Mouse (Mus musculus) forebrain, postnatal 0 days (tissue): ENCODE results near the gene Cpvl. TPM values are rescaled to one million over a fixed set of nuclear protein-coding genes. Genes with fewer than 3 reads are reported as not detected.

Source experiments
- ATAC-seq: fragments of 200-750 bp; cut with Nextera tagmentation; 2 replicates; pipeline ENCODE4 v1.8.0; 2017; ENCODE audit warnings: mild to moderate bottlenecking, moderate library complexity
- DNase-seq: peaks from one replicate; pipeline ENCODE4 v3.0.0-alpha.2; 2015
- H3K27ac ChIP-seq: fragments of 300-500 bp; sonication (generic); 2 replicates; pipeline ENCODE4 v1.5.1; 2014; ENCODE audit warnings: low read depth, mild to moderate bottlenecking, antibody characterized with exemption, low read length, moderate library complexity, mixed read lengths
- H3K27me3 ChIP-seq: fragments of 300-500 bp; sonication (generic); 2 replicates; pipeline ENCODE4 v1.6.1; 2014; ENCODE audit warnings: mild to moderate bottlenecking, low read length, mixed read lengths; ENCODE audit not compliant: insufficient read depth
- H3K36me3 ChIP-seq: fragments of 300-500 bp; sonication (generic); 2 replicates; pipeline ENCODE4 v1.6.1; 2014; ENCODE audit warnings: mild to moderate bottlenecking, moderate library complexity; ENCODE audit not compliant: insufficient read depth
- H3K4me1 ChIP-seq: fragments of 300-500 bp; sonication (generic); 2 replicates; pipeline ENCODE4 v1.6.1; 2014; ENCODE audit warnings: antibody characterized with exemption; ENCODE audit not compliant: insufficient read depth
- H3K4me2 ChIP-seq: fragments of 300-500 bp; sonication (generic); 2 replicates; pipeline ENCODE4 v1.6.1; 2014; ENCODE audit warnings: low read depth, mild to moderate bottlenecking, moderate library complexity
- H3K4me3 ChIP-seq: fragments of 300-500 bp; sonication (generic); 2 replicates; pipeline ENCODE4 v1.5.1; 2014; ENCODE audit warnings: low read depth, low read length, mixed read lengths
- H3K9ac ChIP-seq: fragments of 300-500 bp; sonication (generic); 2 replicates; pipeline ENCODE4 v1.6.1; 2014; ENCODE audit warnings: mild to moderate bottlenecking
- H3K9me3 ChIP-seq: fragments of 300-500 bp; sonication (generic); 2 replicates; pipeline ENCODE4 v1.6.1; 2016; ENCODE audit warnings: low read length
- CTCF ChIP-seq: sonication (generic); IDR thresholded peaks from 2 replicates; pipeline ENCODE4 v1.5.1; 2016; ENCODE audit warnings: antibody characterized with exemption, control low read depth, low read depth
- WGBS: fragments of 180-500 bp; shearing (Covaris S2); extraction: QIAGEN DNeasy Blood & Tissue Kit; methylation state at CpG from one replicate; pipeline ENCODE4 v1.1.7; 2014; 5-methylcytosine and 5-hydroxymethylcytosine counted together
- polyA plus RNA-seq: library from polyadenylated mRNA; unstranded; fragments of >200 nt; fragmentation: Nextera tagmentation; extraction: Ambion mirVana; gene quantifications from 2 replicates; pipeline ENCODE4 v1.2.1, GENCODE M21; 2015
- total RNA-seq: library from RNA; depleted of rRNA; stranded (reverse); fragments of >200 nt; gene quantifications from 2 replicates; pipeline ENCODE4 v1.2.3, GENCODE M21; 2014

Gene Cpvl
- total and polyA plus RNA-seq, 2 experiments from 2014 or later: 0.13 TPM; not detected in 1

DNA sequence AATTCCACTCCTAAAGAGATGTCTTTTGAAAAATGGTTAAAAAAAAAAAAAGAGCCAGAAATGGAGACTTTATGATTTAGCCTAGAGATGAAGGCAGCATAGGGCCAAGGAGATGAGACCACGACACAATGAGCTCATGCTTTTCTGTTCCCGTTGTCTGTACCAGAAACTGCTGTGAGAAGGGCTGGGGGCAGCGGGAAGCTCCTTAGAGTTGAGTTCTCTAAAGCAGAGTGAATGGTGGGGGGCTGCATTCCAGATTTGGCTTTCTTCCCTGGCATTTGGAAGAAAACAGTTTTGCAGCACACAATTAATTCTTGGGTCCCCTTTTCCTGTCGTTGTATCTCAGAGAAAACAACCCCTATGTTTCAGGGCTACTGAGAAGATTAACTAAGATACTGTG lies 30.8 kb upstream of the Cpvl start:
- WGBS: 27% methylated on average over 4 of the region's 4 CpGs
- no peaks in the 10 kb centered on the region for H3K36me3 ChIP-seq
- ATAC-seq (no peak; the same call in 1 of the 2 replicates), DNase-seq (no peak)
- no peaks in the 10 kb centered on the region for H3K9me3 ChIP-seq
- H3K27ac ChIP-seq: peak overlapping the region; percentile 75; the same call in 1 of the 2 replicates
- no peaks in the 10 kb centered on the region for H3K4me1 ChIP-seq
- H3K27me3 ChIP-seq: no peaks in the 10 kb centered on the region
- H3K9ac ChIP-seq: no peak overlapping the region
- no peak overlapping the region for H3K4me3 ChIP-seq
- H3K4me2 ChIP-seq: no peak overlapping the region
- TF ChIP-seq CTCF: no peak

DNA sequence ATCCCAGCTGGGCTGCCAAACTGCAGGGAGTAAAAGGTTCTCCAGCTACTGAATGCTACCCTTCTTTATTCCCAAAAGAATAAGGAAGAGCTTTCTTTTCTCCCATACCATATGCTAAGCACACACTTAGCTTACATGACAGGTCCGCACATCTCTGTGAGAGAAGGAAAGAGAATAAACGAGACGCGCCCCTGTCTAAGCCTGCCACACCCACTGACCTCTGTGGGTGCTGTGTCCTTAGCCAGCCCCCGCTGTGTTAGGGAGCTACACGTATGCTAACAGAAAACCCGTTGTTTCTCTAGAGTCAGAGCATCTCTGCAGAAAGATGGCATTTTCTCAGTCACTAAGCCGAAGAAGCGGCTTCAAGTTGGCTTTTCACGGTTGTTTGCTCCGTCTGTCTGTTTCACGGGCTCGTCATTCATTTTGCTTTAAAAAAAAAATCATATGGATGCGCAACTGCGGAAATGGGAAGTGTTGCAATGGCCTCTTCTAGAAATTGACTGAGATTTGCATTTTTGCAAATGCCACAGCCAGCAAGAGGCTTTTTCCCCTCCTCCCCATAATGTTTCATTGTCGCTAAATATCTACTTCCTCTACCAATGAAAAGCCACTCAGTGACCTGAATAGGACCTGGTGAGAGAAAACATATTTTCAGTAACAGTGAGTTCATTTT lies 30.1 kb upstream of the Cpvl start:
- Histone ChIP-seq H3K27me3 (no peaks in the 10 kb centered on the region), H3K9me3 (no peaks in the 10 kb centered on the region), H3K4me1 (no peaks in the 10 kb centered on the region), H3K4me3 (peak overlapping the region; percentile 2; the same call in 1 of the 2 replicates), H3K9ac (peak overlapping the region; percentile 23; the same call in 1 of the 2 replicates), H3K4me2 (peak overlapping the region; percentile 36), H3K27ac (peak overlapping the region; percentile 75), H3K36me3 (no peaks in the 10 kb centered on the region)
- ATAC-seq (peak; percentile 79), DNase-seq (peak; percentile 71)
- TF ChIP-seq CTCF: no peak
- 46% methylated on average over 16 of the region's 16 CpGs for WGBS

DNA sequence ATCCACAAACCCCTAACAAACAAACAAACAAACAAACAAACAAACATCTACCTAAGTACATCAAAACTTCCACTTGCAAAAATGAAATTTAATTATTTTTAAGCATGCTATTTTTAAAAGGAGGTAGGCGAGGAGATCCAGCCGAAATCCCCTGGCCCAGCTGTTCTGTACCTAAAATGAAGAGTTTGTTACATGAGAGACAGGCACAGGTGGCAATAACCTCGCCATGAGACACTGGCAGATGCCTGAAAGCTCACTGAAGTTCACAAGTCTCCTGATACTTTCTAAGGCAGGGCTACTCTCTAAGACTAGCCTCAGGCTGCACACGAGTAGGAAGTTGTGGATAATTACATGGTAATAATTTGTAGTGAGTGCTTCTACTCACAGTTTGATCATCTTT lies 26.8 kb upstream of the Cpvl start:
- Histone ChIP-seq H3K36me3 (no peaks in the 10 kb centered on the region), H3K27ac (no peak overlapping the region), H3K27me3 (no peaks in the 10 kb centered on the region), H3K4me2 (no peak overlapping the region), H3K4me1 (no peaks in the 10 kb centered on the region), H3K9ac (no peak overlapping the region), H3K4me3 (no peak overlapping the region), H3K9me3 (no peaks in the 10 kb centered on the region)
- no peak for TF ChIP-seq CTCF
- no peak for DNase-seq
- no peak for ATAC-seq
- 85% methylated on average over 4 of the region's 4 CpGs for WGBS

GRCm38 (mm10) chr6:53996226-53996955 lies 17.9 kb upstream of the Cpvl start:
- 91% methylated on average over 3 of the region's 3 CpGs for WGBS
- Histone ChIP-seq H3K4me1 (no peaks in the 10 kb centered on the region), H3K9ac (no peak overlapping the region), H3K27me3 (no peaks in the 10 kb centered on the region), H3K4me2 (no peak overlapping the region), H3K4me3 (no peak overlapping the region), H3K9me3 (no peaks in the 10 kb centered on the region), H3K27ac (no peak overlapping the region), H3K36me3 (no peaks in the 10 kb centered on the region)
- no peak for DNase-seq
- no peak for TF ChIP-seq CTCF
- ATAC-seq: no peak

- H3K27me3 ChIP-seq: no peaks in the 10 kb centered on the region
- H3K4me3 ChIP-seq: no peak overlapping the region
- WGBS: 55% methylated on average over 4 of the region's 4 CpGs
- H3K27ac ChIP-seq: no peak overlapping the region
- DNase-seq (no peak), ATAC-seq (no peak)
- H3K9me3 ChIP-seq: no peaks in the 10 kb centered on the region
- no peak for TF ChIP-seq CTCF
- H3K9ac ChIP-seq: no peak overlapping the region
- H3K36me3 ChIP-seq: no peaks in the 10 kb centered on the region
- no peaks in the 10 kb centered on the region for H3K4me1 ChIP-seq
- H3K4me2 ChIP-seq: no peak overlapping the region
These were observed 17.0 kb upstream of the Cpvl start for GRCm38 (mm10) chr6:53995519-53995918.

GRCm38 (mm10) chr6:53992386-53992785 lies 13.9 kb upstream of the Cpvl start:
- 56% methylated on average over 3 of the region's 3 CpGs for WGBS
- Histone ChIP-seq H3K9ac (no peak overlapping the region), H3K27me3 (no peaks in the 10 kb centered on the region), H3K9me3 (no peaks in the 10 kb centered on the region), H3K4me1 (no peaks in the 10 kb centered on the region), H3K36me3 (no peaks in the 10 kb centered on the region), H3K4me2 (no peak overlapping the region), H3K4me3 (no peak overlapping the region), H3K27ac (no peak overlapping the region)
- DNase-seq: no peak
- no peak for ATAC-seq
- no peak for TF ChIP-seq CTCF

DNA sequence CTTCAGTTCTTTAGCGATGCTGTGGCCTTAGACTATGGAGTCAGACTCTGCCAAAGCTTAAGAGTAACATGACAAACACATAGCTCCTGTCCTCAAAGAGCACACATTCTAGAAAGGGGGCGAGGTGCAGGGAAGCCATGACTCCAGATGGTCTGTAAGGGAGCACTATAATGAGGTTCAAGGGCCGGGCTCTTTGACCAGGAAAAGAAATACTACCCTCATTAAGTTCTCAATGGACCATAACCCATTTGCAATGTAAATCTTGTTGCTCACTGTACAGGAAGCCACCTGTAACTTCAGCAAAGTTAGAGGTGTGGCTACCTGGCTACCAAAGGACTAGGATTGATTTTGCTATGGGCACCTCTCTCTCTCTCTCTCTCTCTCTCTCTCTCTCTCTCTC lies 8.8 kb upstream of the Cpvl start:
- no peak overlapping the region for H3K27ac ChIP-seq
- no peaks in the 10 kb centered on the region for H3K36me3 ChIP-seq
- H3K9ac ChIP-seq: no peak overlapping the region
- ATAC-seq (no peak), DNase-seq (no peak)
- H3K9me3 ChIP-seq: no peaks in the 10 kb centered on the region
- 80% methylated on average over 3 of the region's 3 CpGs for WGBS
- H3K4me2 ChIP-seq: no peak overlapping the region
- no peak overlapping the region for H3K4me3 ChIP-seq
- no peak for TF ChIP-seq CTCF
- H3K4me1 ChIP-seq: no peaks in the 10 kb centered on the region
- H3K27me3 ChIP-seq: no peaks in the 10 kb centered on the region
